Mouse (Mus musculus) ES-Bruce4 (cell line): Measurements from ENCODE around the gene Dqx1. TPM values are rescaled to one million over a fixed set of nuclear protein-coding genes. Genes with fewer than 3 reads are reported as not detected.

Experiments
- H3K27ac ChIP-seq: 2 replicates; pipeline ENCODE4 v1.5.1; 2012; ENCODE audit warnings: low read length, inconsistent platforms; ENCODE audit not compliant: insufficient read depth
- H3K27me3 ChIP-seq: 2 replicates; pipeline ENCODE4 v1.6.1; 2012; ENCODE audit warnings: mild to moderate bottlenecking, low read length, inconsistent platforms; ENCODE audit not compliant: control insufficient read depth, poor library complexity, insufficient read depth, severe bottlenecking
- H3K36me3 ChIP-seq: 2 replicates; pipeline ENCODE4 v1.6.1; 2012; ENCODE audit warnings: inconsistent platforms, mild to moderate bottlenecking, low read length, moderate library complexity; ENCODE audit not compliant: control insufficient read depth, poor library complexity, insufficient read depth, severe bottlenecking
- H3K4me1 ChIP-seq: one replicate; pipeline ENCODE4 v1.8.1; 2011; ENCODE audit warnings: low read length; ENCODE audit not compliant: control insufficient read depth, insufficient read depth
- H3K4me3 ChIP-seq: 2 replicates; pipeline ENCODE4 v1.5.1; 2011; ENCODE audit warnings: low read depth, mild to moderate bottlenecking, low read length
- H3K9ac ChIP-seq: 2 replicates; pipeline ENCODE4 v1.6.1; 2012; ENCODE audit warnings: low read depth, mild to moderate bottlenecking, inconsistent platforms; ENCODE audit not compliant: poor library complexity, severe bottlenecking
- H3K9me3 ChIP-seq: replicated peaks from 2 replicates; pipeline ENCODE4 v1.6.1; 2012; ENCODE audit warnings: mild to moderate bottlenecking, low read length, inconsistent platforms; ENCODE audit not compliant: control insufficient read depth, poor library complexity, insufficient read depth, severe bottlenecking
- CTCF ChIP-seq: IDR thresholded peaks from one replicate; pipeline ENCODE4 v1.8.1; 2011; ENCODE audit warnings: low read depth, low read length
- EP300 ChIP-seq: IDR thresholded peaks from 2 replicates; pipeline ENCODE4 v1.6.1; 2011; ENCODE audit warnings: low read depth, low read length; ENCODE audit not compliant: insufficient read depth
- POLR2A ChIP-seq: IDR thresholded peaks from one replicate; pipeline ENCODE4 v1.8.1; 2011; ENCODE audit warnings: low read length; ENCODE audit not compliant: insufficient read depth
- polyA plus RNA-seq: library from polyadenylated mRNA; stranded (reverse); fragments of >200 nt; gene quantifications from 2 replicates; pipeline ENCODE4 v1.2.4, GENCODE M21; 2011; ENCODE audit warnings: low read depth; ENCODE audit not compliant: missing spikeins, insufficient read depth, insufficient read length

Gene Dqx1
- polyA plus RNA-seq, 1 experiment: 3.7 TPM

GRCm38 (mm10) chr6:83027706-83028105 lies 29.9 kb upstream of the Dqx1 start:
- no peaks in the 10 kb centered on the region for H3K27me3 ChIP-seq
- H3K27ac ChIP-seq: no peak overlapping the region
- H3K9ac ChIP-seq: no peak overlapping the region

GRCm38 (mm10) chr6:83029777-83030176 lies 27.9 kb upstream of the Dqx1 start:
- H3K36me3 ChIP-seq: no peaks in the 10 kb centered on the region
- no peak for TF ChIP-seq POLR2A
- no peak for TF ChIP-seq EP300
- no peak for TF ChIP-seq CTCF
- H3K9ac ChIP-seq: no peak overlapping the region
- H3K27ac ChIP-seq: no peak overlapping the region
- no peak overlapping the region for H3K4me3 ChIP-seq
- peaks cover 1% of the 10 kb centered on the region for H3K4me1 ChIP-seq
- H3K27me3 ChIP-seq: no peaks in the 10 kb centered on the region
- no peaks in the 10 kb centered on the region for H3K9me3 ChIP-seq

More at GRCm38 (mm10) chr6:83027706-83028105, 29.9 kb upstream of the Dqx1 start:
- TF ChIP-seq EP300: no peak
- no peak for TF ChIP-seq POLR2A
- TF ChIP-seq CTCF: no peak
- Histone ChIP-seq H3K4me3 (no peak overlapping the region), H3K4me1 (no peaks in the 10 kb centered on the region), H3K36me3 (no peaks in the 10 kb centered on the region), H3K9me3 (no peaks in the 10 kb centered on the region)

DNA sequence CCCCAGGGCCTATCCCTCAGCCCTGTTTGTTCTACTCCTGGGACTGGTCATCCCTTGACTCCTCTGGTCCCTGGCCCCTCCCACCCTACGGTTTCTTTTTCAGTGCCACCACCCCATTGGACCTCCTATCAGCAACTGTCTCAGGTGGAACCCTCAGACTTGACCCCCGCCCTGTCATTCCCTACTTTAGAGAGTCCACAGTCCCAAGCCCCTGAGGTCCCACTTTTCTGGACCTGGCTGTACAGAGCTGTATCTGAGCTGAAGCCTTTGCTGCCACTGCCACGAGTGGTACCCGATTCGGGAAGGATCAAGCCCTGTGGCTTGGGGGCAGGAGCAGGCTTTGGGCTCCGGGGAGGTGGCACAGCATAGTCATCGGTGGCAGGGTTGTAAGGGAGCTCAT lies 26.5 kb upstream of the Dqx1 start:
- TF ChIP-seq CTCF (no peak), POLR2A (no peak), EP300 (no peak)
- no peaks in the 10 kb centered on the region for H3K27me3 ChIP-seq

GRCm38 (mm10) chr6:83031921-83032590 lies 25.6 kb upstream of the Dqx1 start:
- TF ChIP-seq CTCF (no peak), EP300 (no peak), POLR2A (no peak)
- Histone ChIP-seq H3K9ac (peak overlapping the region; percentile 61; the same call in 1 of the 2 replicates), H3K4me3 (peak overlapping the region; percentile 84; the same call in 1 of the 2 replicates), H3K9me3 (no peaks in the 10 kb centered on the region), H3K27me3 (no peaks in the 10 kb centered on the region), H3K27ac (no peak overlapping the region), H3K36me3 (no peaks in the 10 kb centered on the region), H3K4me1 (peaks cover 1% of the 10 kb centered on the region)

More for the DNA sequence above, 26.5 kb upstream of the Dqx1 start:
- no peak overlapping the region for H3K27ac ChIP-seq
- no peaks in the 10 kb centered on the region for H3K36me3 ChIP-seq
- no peak overlapping the region for H3K4me3 ChIP-seq
- no peaks in the 10 kb centered on the region for H3K9me3 ChIP-seq
- H3K4me1 ChIP-seq: peaks cover 1% of the 10 kb centered on the region
- no peak overlapping the region for H3K9ac ChIP-seq

DNA sequence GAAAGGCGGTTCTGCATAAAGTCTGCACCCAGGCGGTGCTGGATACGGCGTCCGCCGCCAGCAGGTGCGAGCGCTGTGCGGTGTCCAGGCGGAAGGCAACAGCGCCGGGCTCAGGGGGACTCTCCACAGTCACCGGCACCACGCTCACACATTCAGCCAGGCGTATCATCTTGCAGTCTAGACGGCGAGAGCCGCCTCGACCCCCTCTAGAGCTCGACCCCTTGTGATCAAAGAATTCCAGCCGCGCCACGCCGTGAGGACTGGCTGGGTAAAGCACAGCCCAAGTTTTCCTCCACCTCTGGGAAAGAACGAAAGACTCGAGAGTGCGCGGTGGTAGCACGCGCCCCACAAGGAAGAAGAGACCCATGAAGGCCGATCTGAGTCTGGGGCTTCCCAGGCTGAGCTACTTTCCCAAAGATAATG lies 24.9 kb upstream of the Dqx1 start:
- peak overlapping the region; percentile 84 for H3K4me3 ChIP-seq
- H3K9ac ChIP-seq: peak overlapping the region; percentile 61
- peaks cover 1% of the 10 kb centered on the region for H3K4me1 ChIP-seq
- no peaks in the 10 kb centered on the region for H3K27me3 ChIP-seq
- no peak for TF ChIP-seq EP300
- no peak for TF ChIP-seq POLR2A
- no peak for TF ChIP-seq CTCF
- no peak overlapping the region for H3K27ac ChIP-seq
- no peaks in the 10 kb centered on the region for H3K9me3 ChIP-seq
- no peaks in the 10 kb centered on the region for H3K36me3 ChIP-seq

- peaks cover 1% of the 10 kb centered on the region for H3K4me1 ChIP-seq
- H3K27me3 ChIP-seq: no peaks in the 10 kb centered on the region
- H3K9me3 ChIP-seq: no peaks in the 10 kb centered on the region
- peak within 1 kb of the TSS; percentile 61 for H3K9ac ChIP-seq
- H3K4me3 ChIP-seq: peak within 1 kb of the TSS; percentile 84
- no peaks in the 10 kb centered on the region for H3K36me3 ChIP-seq
- TF ChIP-seq EP300 (no peak), CTCF (no peak), POLR2A (no peak)
- H3K27ac ChIP-seq: peak within 1 kb of the TSS; percentile 9; the same call in 1 of the 2 replicates
Measured at GRCm38 (mm10) chr6:83033249-83034185, 24.1 kb upstream of the Dqx1 start, which contains the start of the genes Dok1 and Loxl3. Dok1 (minus strand) TSS chr6:83033471. Loxl3 (plus strand) TSS chr6:83034173.
